Mouse (Mus musculus): ENCODE data around the gene Tiparp. TPM values are rescaled to one million over a fixed set of nuclear protein-coding genes. Genes with fewer than 3 reads are reported as not detected.
A peak's percentile ranks its signal among the peaks of the same experiment; 100 is the strongest.

The Tiparp gene
- polyA plus RNA-seq, 1 experiment from 2014 or later: 37.5 TPM

DNA sequence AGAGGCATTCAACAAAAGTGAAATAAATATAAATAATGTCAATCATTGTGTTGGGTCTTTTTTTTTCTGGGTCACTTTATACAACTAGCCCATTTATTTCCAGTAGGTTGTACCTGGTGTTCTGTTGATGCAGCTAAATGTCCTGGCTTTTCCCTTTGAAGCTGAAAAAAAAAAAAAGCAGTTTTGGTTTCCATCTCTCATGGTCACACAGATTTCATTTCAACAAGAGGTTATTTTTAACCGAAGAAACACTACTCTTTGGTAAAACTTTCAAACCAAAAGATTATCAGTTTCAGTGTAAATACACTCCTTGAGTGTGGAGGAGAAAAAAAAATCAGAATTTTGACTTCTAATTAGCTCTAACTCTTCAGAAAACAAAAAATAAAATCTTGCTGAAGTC lies 11.7 kb upstream of the Tiparp start:
- peaks cover 7% of the 10 kb centered on the region for H3K4me1 ChIP-seq
- no peak overlapping the region for H3K4me3 ChIP-seq
- DNase-seq (ENCODE audit: low spot score): no peak
- H3K27ac ChIP-seq: no peak overlapping the region
- no peaks in the 10 kb centered on the region for H3K9me3 ChIP-seq (replicated peaks)
- H3K27me3 ChIP-seq (ENCODE audit: low read depth, poor library complexity, severe bottlenecking): no peaks in the 10 kb centered on the region
- H3K36me3 ChIP-seq: no peaks in the 10 kb centered on the region
- 92% methylated on average over 1 of the region's 1 CpGs for WGBS

GRCm38 (mm10) chr3:65517141-65517540 lies 11.1 kb upstream of the Tiparp start:
- H3K36me3 ChIP-seq: no peaks in the 10 kb centered on the region
- DNase-seq (ENCODE audit: low spot score): no peak
- WGBS: 43% methylated on average over 9 of the region's 9 CpGs

GRCm38 (mm10) chr3:65517747-65518527 lies 10.3 kb upstream of the Tiparp start:
- H3K27ac ChIP-seq: no peak overlapping the region
- peaks cover 7% of the 10 kb centered on the region for H3K4me1 ChIP-seq
- no peak for DNase-seq (ENCODE audit: low spot score)
- H3K9me3 ChIP-seq (replicated peaks): no peaks in the 10 kb centered on the region
- 70% methylated on average over 13 of the region's 13 CpGs for WGBS
- no peak overlapping the region for H3K4me3 ChIP-seq
- H3K27me3 ChIP-seq (ENCODE audit: low read depth, poor library complexity, severe bottlenecking): no peaks in the 10 kb centered on the region
- H3K36me3 ChIP-seq: no peaks in the 10 kb centered on the region

More at GRCm38 (mm10) chr3:65517141-65517540, 11.1 kb upstream of the Tiparp start:
- Histone ChIP-seq H3K27ac (no peak overlapping the region), H3K4me3 (no peak overlapping the region), H3K4me1 (peaks cover 7% of the 10 kb centered on the region), H3K9me3 (replicated peaks) (no peaks in the 10 kb centered on the region), H3K27me3 (ENCODE audit: low read depth, poor library complexity, severe bottlenecking) (no peaks in the 10 kb centered on the region)

DNA sequence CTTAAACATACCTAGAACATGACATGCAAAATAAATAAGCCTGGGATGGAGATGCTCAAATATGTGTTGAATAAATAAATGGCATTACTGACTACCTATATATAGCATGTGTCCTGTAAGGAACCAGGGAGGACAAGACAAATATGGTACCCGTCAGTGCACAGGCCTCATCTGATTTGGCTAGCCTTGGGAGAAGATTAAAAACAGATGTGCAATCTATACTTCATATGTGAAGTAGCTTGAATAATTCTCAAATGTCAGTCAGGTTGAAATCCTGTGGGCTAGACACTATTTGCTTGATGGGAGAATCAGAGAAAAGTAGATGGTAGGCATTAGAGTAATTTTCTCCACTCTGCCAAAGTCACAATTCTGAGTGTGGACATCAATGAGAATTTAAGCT lies 6.8 kb upstream of the Tiparp start:
- no peaks in the 10 kb centered on the region for H3K9me3 ChIP-seq (replicated peaks)
- no peak overlapping the region for H3K27ac ChIP-seq
- no peak for DNase-seq (ENCODE audit: low spot score)
- no peaks in the 10 kb centered on the region for H3K36me3 ChIP-seq
- H3K4me1 ChIP-seq: peaks cover 7% of the 10 kb centered on the region
- H3K4me3 ChIP-seq: no peak overlapping the region
- 33% methylated on average over 1 of the region's 1 CpGs for WGBS
- H3K27me3 ChIP-seq (ENCODE audit: low read depth, poor library complexity, severe bottlenecking): no peaks in the 10 kb centered on the region

GRCm38 (mm10) chr3:65523397-65523796 lies 4.8 kb upstream of the Tiparp start:
- H3K4me3 ChIP-seq: no peak overlapping the region
- WGBS: 88% methylated on average over 8 of the region's 8 CpGs
- no peak overlapping the region for H3K27ac ChIP-seq
- H3K36me3 ChIP-seq: no peaks in the 10 kb centered on the region
- no peaks in the 10 kb centered on the region for H3K9me3 ChIP-seq (replicated peaks)
- H3K4me1 ChIP-seq: no peaks in the 10 kb centered on the region
- no peaks in the 10 kb centered on the region for H3K27me3 ChIP-seq (ENCODE audit: low read depth, poor library complexity, severe bottlenecking)
- no peak for DNase-seq (ENCODE audit: low spot score)

GRCm38 (mm10) chr3:65525731-65526130 lies 2.5 kb upstream of the Tiparp start:
- Histone ChIP-seq H3K36me3 (no peaks in the 10 kb centered on the region), H3K27ac (no peak overlapping the region), H3K9me3 (replicated peaks) (no peaks in the 10 kb centered on the region), H3K4me1 (peaks cover 4% of the 10 kb centered on the region; the same call in 1 of the 2 replicates), H3K4me3 (no peak overlapping the region), H3K27me3 (ENCODE audit: low read depth, poor library complexity, severe bottlenecking) (no peaks in the 10 kb centered on the region)
- WGBS: 84% methylated on average over 3 of the region's 3 CpGs
- DNase-seq (ENCODE audit: low spot score): no peak

GRCm38 (mm10) chr3:65527196-65527595 lies 1.0 kb upstream of the Tiparp start:
- 10% methylated on average over 3 of the region's 3 CpGs for WGBS
- Histone ChIP-seq H3K27me3 (ENCODE audit: low read depth, poor library complexity, severe bottlenecking) (no peaks in the 10 kb centered on the region), H3K36me3 (peaks cover 9% of the 10 kb centered on the region), H3K27ac (peak overlapping the region; percentile 98), H3K4me3 (peak overlapping the region; percentile 92), H3K4me1 (peaks cover 4% of the 10 kb centered on the region; the same call in 1 of the 2 replicates), H3K9me3 (replicated peaks) (no peaks in the 10 kb centered on the region)
- DNase-seq (ENCODE audit: low spot score): no peak

- under 1% methylated on average over 94 of the region's 97 CpGs for whole genome bisulfite sequencing
- Histone ChIP-seq H3K4me1 (peaks cover 8% of the 10 kb centered on the region; the same call in 1 of the 2 replicates), H3K9me3 (replicated peaks) (no peaks in the 10 kb centered on the region), H3K36me3 (peaks cover 18% of the 10 kb centered on the region), H3K27ac (peak overlapping the region; percentile 98), H3K4me3 (peak overlapping the region; percentile 92), H3K27me3 (ENCODE audit: low read depth, poor library complexity, severe bottlenecking) (no peaks in the 10 kb centered on the region)
- DNase-seq (ENCODE audit: low spot score): peak; percentile 87
Measured at GRCm38 (mm10) chr3:65528614-65529470, 632 bp downstream of the Tiparp start.

DNA sequence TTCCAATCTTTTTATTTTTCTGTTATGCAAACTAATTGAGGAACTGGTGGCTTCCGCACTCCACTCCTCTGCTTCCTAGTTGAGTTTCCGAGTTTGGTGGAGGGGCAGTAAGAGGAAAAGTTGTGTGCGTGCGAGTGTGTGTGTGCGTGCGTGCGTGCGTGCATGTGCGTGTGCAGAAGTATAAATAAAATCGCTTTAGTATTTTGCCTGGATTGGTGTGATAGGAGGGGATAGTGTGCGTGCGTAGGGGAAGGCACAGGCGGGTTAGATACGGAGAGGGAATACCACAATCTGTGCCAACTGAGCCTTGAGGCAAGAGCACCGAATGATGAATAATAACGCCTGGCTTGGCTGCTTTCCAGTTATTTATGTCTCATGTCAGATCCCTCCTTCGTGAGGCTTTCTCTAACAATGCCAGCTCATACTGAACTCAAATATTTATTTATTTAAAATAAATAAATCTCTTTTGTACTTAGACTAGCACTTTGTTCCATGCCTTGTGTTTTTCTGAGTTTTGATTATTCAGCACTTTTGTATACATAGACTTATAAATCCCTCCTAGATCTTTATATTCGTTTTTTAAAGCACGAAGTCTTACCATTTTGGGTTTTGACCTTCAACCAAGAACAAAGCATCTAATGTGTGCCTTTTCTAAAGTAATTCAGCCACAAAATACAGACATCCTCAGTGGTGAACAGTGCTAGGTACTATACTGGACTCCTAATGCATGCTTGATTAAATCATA lies 1.4 kb downstream of the Tiparp start:
- DNase-seq (ENCODE audit: low spot score): no peak
- H3K27ac ChIP-seq: peak overlapping the region; percentile 98

GRCm38 (mm10) chr3:65533014-65533413 lies 4.8 kb downstream of the Tiparp start:
- H3K36me3 ChIP-seq: peaks cover 18% of the 10 kb centered on the region
- H3K9me3 ChIP-seq (replicated peaks): no peaks in the 10 kb centered on the region
- WGBS: 89% methylated on average over 2 of the region's 2 CpGs
- no peak overlapping the region for H3K4me3 ChIP-seq
- no peak for DNase-seq (ENCODE audit: low spot score)
- peaks cover 33% of the 10 kb centered on the region for H3K4me1 ChIP-seq
- no peaks in the 10 kb centered on the region for H3K27me3 ChIP-seq (ENCODE audit: low read depth, poor library complexity, severe bottlenecking)
- H3K27ac ChIP-seq: no peak overlapping the region

More for the DNA sequence above, 1.4 kb downstream of the Tiparp start:
- Histone ChIP-seq H3K36me3 (peaks cover 18% of the 10 kb centered on the region), H3K27me3 (ENCODE audit: low read depth, poor library complexity, severe bottlenecking) (no peaks in the 10 kb centered on the region), H3K4me3 (peak overlapping the region; percentile 92), H3K4me1 (peaks cover 15% of the 10 kb centered on the region), H3K9me3 (replicated peaks) (no peaks in the 10 kb centered on the region)
- WGBS: 5% methylated on average over 19 of the region's 19 CpGs

- no peak overlapping the region for H3K4me3 ChIP-seq
- DNase-seq (ENCODE audit: low spot score): peak; percentile 33
- no peak overlapping the region for H3K27ac ChIP-seq
- peaks cover 18% of the 10 kb centered on the region for H3K36me3 ChIP-seq
- peaks cover 33% of the 10 kb centered on the region for H3K4me1 ChIP-seq
- no peaks in the 10 kb centered on the region for H3K9me3 ChIP-seq (replicated peaks)
- WGBS: 60% methylated on average over 3 of the region's 3 CpGs
- no peaks in the 10 kb centered on the region for H3K27me3 ChIP-seq (ENCODE audit: low read depth, poor library complexity, severe bottlenecking)
Measured at GRCm38 (mm10) chr3:65533598-65533997, 5.4 kb downstream of the Tiparp start.

GRCm38 (mm10) chr3:65534488-65534887 lies 6.3 kb downstream of the Tiparp start:
- Histone ChIP-seq H3K4me1 (peaks cover 33% of the 10 kb centered on the region), H3K9me3 (replicated peaks) (no peaks in the 10 kb centered on the region), H3K36me3 (peaks cover 18% of the 10 kb centered on the region), H3K27me3 (ENCODE audit: low read depth, poor library complexity, severe bottlenecking) (no peaks in the 10 kb centered on the region), H3K27ac (no peak overlapping the region), H3K4me3 (no peak overlapping the region)
- DNase-seq (ENCODE audit: low spot score): no peak
- WGBS: 54% methylated on average over 2 of the region's 2 CpGs

All from limb, embryonic 10.5 days (tissue).